Mouse (Mus musculus) adrenal gland, postnatal 0 days (tissue): ENCODE measurements around the gene Btbd2. TPM values are rescaled to one million over a fixed set of nuclear protein-coding genes. Genes with fewer than 3 reads are reported as not detected.

Source experiments
- microRNA-seq: library from miRNA; unstranded; fragments of <30 nt; microRNA quantifications from one replicate; pipeline ENCODE4, GENCODE M21; 2016; ENCODE audit warnings: borderline replicate concordance; ENCODE audit not compliant: insufficient number of aligned reads
- polyA plus RNA-seq: library from polyadenylated mRNA; unstranded; fragments of >200 nt; fragmentation: Nextera tagmentation; extraction: Ambion mirVana; gene quantifications from 2 replicates; pipeline ENCODE4 v1.2.1, GENCODE M21; 2015

Btbd2 gene
- polyA plus RNA-seq = 50.2 and 59.5 TPM in 2 replicates

DNA sequence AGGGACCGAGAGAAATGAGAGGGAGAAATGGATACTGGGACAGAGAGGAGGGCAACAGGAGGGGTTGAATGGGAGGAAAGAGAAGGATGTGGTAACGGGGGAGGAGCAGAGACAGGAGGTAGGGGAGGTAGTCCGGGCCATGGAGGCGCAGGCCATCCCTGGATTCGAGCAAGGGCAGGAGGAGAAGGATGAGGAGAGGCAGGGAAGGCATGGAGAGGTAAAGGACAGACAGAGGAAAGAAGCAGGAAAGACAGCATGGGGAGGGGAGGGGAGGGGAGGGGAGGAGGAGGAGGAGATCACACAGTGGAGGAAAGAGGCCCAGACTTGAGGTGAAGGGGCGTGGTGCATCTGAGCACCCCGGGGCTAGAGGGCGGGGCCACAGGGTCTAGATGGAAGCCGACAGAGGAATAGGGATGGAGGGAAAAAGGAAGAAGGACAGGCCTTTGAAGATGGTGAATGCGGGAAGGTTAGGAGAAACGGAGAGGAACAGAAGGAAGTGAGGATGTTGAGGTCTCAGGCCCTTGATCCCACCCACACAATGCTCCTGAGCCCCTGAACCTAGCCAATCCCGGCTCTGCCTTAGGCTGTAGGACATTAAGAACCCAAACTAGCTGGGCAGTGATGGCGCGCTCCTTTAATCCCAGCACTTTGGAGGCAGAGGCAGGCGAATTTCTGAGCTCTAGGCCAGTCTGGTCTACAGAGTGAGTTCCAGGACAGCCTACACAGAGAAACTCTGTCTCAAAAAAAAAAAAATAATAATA is at the start of gene Btbd2:
Gene Btbd2 (minus strand): TSS at position 209 of the 761 bp plus-strand sequence.

DNA sequence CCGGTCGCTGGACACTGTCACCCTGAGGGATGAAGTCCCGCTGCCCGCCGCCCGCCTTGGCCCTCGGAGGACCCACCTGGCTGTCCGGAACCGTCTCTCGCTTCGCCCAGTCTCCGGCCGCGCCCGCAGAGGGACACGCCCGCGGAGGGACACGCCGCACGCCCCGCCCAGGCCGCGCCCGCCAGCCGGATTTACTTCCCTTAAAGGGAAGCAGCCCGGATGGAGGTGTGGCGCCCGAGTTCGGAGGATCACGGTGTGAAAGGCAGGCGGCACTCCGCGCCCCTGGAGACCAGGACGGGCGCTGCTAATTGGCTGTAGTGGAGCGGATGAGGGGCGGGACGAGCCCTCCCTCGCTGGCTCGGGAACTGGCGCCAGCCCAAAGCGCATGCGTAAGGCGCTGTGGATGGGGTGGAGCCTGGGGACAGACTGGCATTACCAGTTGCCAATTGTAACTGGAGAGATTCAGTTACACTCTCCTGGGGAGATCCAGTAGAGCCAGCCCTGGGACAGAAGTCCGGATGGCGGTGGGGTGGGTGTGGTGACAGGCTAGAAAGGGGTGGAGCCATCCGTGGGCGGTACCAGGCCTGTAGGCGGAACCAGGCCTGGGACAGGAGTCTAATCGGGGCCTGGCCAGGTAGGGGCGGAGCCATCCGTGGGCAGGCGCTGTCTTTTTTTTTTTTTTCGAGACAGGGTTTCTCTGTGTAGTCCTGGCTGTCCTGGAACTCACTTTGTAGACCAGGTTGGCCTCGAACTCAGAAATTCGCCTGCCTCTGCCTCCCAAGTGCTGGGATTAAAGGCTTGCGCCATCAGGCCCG is 45.1 kb upstream of the Btbd2 start, which contains the start of the genes Mob3a and Izumo4:
Gene Mob3a (minus strand): TSS at position 257 of the 815 bp plus-strand sequence.
Gene Izumo4 (plus strand): TSS at position 464 of the 815 bp plus-strand sequence.

DNA sequence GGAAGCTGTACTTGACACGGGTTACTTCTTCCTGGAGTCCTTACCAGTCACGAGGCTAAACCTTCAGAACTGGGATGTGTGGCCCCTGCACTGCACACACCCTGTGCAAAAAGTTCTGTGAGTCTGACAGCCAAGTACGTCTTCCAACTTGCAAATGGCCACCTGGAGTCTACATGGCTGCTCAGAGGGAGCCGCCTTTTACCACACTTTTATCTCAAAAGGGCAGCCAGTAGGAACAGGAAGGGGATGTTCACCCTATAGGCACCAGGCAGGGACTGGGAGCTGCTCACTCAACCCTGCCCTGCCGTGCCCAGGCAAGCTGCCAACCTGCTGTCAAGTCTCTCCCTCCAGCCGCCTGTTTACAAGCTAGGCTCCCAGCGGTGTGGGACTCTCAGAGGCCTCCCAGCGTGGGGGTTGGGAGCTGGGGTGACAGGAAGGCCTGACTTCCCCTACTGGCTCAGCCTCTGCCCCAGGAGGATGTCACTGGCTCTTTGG is 21.1 kb upstream of the Btbd2 start, which contains the start of gene Mknk2:
Gene Mknk2 (minus strand): TSS at position 171 of the 495 bp plus-strand sequence.

DNA sequence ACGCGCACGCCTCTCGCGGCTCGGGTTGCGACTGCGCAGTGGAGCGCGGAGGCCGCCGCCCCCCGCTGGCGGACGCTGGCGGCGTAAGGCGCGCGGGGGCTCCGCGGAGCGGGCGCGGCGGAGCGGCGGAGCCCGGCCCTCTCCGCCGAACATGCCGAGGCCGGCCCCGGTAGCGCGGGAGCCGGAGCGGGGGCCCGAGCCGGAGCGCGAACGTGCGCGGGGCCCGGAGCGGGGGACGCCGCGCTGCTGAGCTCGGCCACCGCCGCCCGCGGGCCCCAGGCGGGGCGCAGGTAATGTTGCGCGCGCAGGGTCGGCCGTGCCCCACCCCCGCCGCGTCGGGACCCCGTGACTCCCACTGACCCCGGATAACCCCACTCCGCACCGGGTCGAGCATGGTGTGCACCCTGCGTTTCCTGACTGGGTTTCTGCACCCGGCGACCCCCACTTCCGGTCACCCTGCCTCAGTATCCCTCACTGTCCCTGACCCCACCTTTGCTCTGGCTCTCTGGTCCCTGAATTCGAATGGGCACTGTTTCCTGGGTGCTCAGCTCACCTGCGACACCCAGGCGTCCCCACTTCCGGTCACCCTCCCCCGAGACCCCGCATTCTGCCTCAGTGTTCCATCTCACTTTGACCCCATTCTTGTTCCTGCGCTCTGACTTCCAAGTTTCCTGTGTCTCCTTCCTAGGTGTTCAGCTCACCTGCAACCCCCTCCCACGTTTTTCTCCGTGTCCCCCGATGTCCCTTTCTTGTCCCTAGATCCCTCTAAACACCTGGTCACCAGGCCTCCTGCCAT is 34.0 kb downstream of the Btbd2 start, which contains the start of gene Csnk1g2:
Gene Csnk1g2 (plus strand): TSS at position 178 of the 796 bp plus-strand sequence.

GRCm38 (mm10) chr10:80605721-80606120 is 51.1 kb downstream of the Btbd2 start, which contains the start of gene Gm49322:
TSS of gene Gm49322 (plus strand) at chr10:80606021.

DNA sequence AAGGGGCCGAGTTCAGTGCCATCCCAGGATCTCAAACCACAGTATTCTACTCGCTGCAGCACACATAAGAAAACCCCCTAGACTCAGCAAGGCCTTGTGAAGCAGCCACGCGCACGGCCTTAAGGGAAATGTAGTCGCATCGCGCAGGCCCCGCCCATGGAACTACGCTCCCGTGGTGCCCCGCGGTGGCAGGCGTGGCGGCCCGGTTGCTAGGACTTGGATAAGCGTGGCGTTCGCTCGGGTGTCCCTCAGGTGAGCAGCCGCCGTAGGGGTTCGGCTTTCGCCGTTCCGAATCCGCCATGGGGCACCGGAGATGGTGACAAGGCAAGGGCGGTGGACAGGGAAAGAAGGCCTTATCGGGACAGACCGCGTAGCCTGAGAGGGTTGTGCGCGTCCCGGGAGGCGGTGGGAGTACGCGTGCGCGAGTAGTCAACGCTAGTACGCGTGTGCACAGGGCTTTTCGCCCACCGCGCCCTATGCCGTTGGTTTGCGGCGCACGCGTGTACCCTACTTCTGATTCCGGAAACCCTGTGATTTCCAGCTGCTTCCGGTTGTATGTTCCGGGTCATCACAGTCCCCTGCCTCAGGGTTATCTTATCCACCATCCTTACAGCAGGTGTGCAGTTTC is 54.1 kb downstream of the Btbd2 start, which contains the start of the genes Scamp4 and Adat3:
Gene Scamp4 (plus strand): TSS at position 175 of the 628 bp plus-strand sequence.
Gene Adat3 (plus strand): TSS at position 183 of the 628 bp plus-strand sequence.

Small RNAs within 50 kb of the gene (microRNA-seq; reads per million reads assigned to microRNA genes)
- gene Mir6912 = not detected

Other genes with a start within 250 kb of the Btbd2 start
- gene Tcf3, start 223.4 kb downstream of the Btbd2 start, polyA plus RNA-seq = 49.3 and 57.5 TPM in 2 replicates
- gene Onecut3, start 162.2 kb downstream of the Btbd2 start, polyA plus RNA-seq = not detected in 2 replicates
- 0.61 and 0.94 TPM in 2 replicates for gene Atp8b3, start 117.9 kb downstream of the Btbd2 start, polyA plus RNA-seq
- 11.2 and 20.1 TPM in 2 replicates for gene Rexo1, start 95.5 kb downstream of the Btbd2 start, polyA plus RNA-seq
- gene Klf16, start 79.8 kb downstream of the Btbd2 start, polyA plus RNA-seq = 7.9 and 8.0 TPM in 2 replicates
- 102 and 134 TPM in 2 replicates for gene Abhd17a, start 66.7 kb downstream of the Btbd2 start, polyA plus RNA-seq
- 54.3 and 79.2 TPM in 2 replicates for gene Scamp4, start 54.2 kb downstream of the Btbd2 start, polyA plus RNA-seq
- 1.7 and 4.1 TPM in 2 replicates for gene Adat3, start 54.2 kb downstream of the Btbd2 start, polyA plus RNA-seq
- 0.65 and 0.98 TPM in 2 replicates for gene Gm49322, start 51.0 kb downstream of the Btbd2 start, polyA plus RNA-seq
- 102 and 121 TPM in 2 replicates for gene Csnk1g2, start 34.2 kb downstream of the Btbd2 start, polyA plus RNA-seq
- 42.1 and 50.3 TPM in 2 replicates for gene Mknk2, start 21.0 kb upstream of the Btbd2 start, polyA plus RNA-seq
- 18.3 and 26.4 TPM in 2 replicates for gene Mob3a, start 44.9 kb upstream of the Btbd2 start, polyA plus RNA-seq
- gene Izumo4, start 45.1 kb upstream of the Btbd2 start, polyA plus RNA-seq = 20.7 and 36.4 TPM in 2 replicates
- gene Ap3d1, start 85.2 kb upstream of the Btbd2 start, polyA plus RNA-seq = 42.5 and 53.7 TPM in 2 replicates
- gene Dot1l, start 98.1 kb upstream of the Btbd2 start, polyA plus RNA-seq = 6.1 and 11.7 TPM in 2 replicates
- gene Sf3a2, start 141.1 kb upstream of the Btbd2 start, polyA plus RNA-seq = 40.1 and 44.3 TPM in 2 replicates
- 108 and 114 TPM in 2 replicates for gene Plekhj1, start 141.6 kb upstream of the Btbd2 start, polyA plus RNA-seq
- 0.10 and 0.13 TPM in 2 replicates for gene Amh, start 148.2 kb upstream of the Btbd2 start, polyA plus RNA-seq
- gene Jsrp1, start 156.4 kb upstream of the Btbd2 start, polyA plus RNA-seq = 5.0 and 9.2 TPM in 2 replicates
- 1,421 and 1,451 TPM in 2 replicates for gene Oaz1, start 169.6 kb upstream of the Btbd2 start, polyA plus RNA-seq
- gene Lingo3, start 187.0 kb upstream of the Btbd2 start, polyA plus RNA-seq = 0.48 and 0.68 TPM in 2 replicates
- gene Lsm7, start 198.1 kb upstream of the Btbd2 start, polyA plus RNA-seq = 278 and 372 TPM in 2 replicates
- gene Sppl2b, start 198.2 kb upstream of the Btbd2 start, polyA plus RNA-seq = 18.2 and 30.1 TPM in 2 replicates
- gene Tmprss9, start 214.8 kb upstream of the Btbd2 start, polyA plus RNA-seq = 0.12 and 0.24 TPM in 2 replicates
- gene Timm13, start 243.9 kb upstream of the Btbd2 start, polyA plus RNA-seq = 369 and 379 TPM in 2 replicates